Mouse (Mus musculus): ENCODE results near the gene Rbpj. TPM values are rescaled to one million over a fixed set of nuclear protein-coding genes. Genes with fewer than 3 reads are reported as not detected.
A peak's percentile ranks its signal among the peaks of the same experiment; 100 is the strongest.

The Rbpj gene
- 37.7 and 42.6 TPM in 2 replicates for total RNA-seq (2021)
- long read RNA-seq, full-length matches to known transcripts: 3 of 10 reads
- long read RNA-seq, partial matches to known transcripts: 4 of 10 reads
- long read RNA-seq, other reads (novel, unspliced or antisense): 3 of 10 reads

- DNase-seq: no peak
Measured at GRCm38 (mm10) chr5:53465883-53466282, at the start of gene Rbpj. TSS of gene Rbpj (plus strand) at chr5:53466152.

DNA sequence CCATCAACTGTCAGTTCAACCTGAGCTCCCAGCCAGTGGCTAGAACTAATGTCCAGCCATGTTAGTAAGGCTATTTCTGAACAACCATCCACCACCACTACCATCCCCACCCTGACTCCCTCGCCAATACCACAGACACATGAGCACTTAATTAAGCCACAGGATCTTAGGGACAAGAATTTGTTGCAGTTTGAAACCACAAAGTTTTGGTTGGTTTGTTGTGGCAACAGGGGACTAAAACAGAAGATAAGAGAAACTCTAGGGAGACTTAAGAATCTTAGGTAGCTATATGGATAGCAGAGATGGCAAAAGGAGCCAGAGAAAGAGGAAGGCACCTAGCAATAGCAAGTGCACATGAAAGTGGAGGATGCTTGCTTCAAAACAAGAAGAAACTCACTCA, 45.2 kb upstream of the Rbpj start:
- no peak for DNase-seq

- DNase-seq: no peak
Measured at GRCm38 (mm10) chr5:53421291-53421690, 44.7 kb upstream of the Rbpj start.

DNA sequence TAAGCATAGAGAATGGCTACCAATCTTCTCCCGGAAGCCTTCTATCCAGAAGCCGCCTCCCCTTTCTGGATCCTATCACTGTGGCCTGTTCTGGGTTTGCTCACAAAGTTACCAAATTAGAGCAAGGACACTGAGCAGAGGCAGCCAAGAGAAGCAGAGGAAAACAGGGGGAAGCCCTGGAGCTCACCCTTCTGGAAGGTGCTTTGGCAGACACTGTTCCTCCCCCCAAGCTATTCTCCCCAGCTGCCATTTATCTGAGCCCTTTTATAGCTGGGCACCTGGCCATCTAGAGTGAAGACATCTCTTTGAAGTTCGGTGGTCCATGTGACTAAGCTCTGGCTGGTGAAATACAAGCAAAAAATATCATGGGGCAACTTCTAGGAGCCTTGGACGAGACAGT, 38.5 kb upstream of the Rbpj start:
- peak; percentile 14 for DNase-seq

GRCm38 (mm10) chr5:53429683-53430477, 36.1 kb upstream of the Rbpj start:
- DNase-seq: no peak

DNA sequence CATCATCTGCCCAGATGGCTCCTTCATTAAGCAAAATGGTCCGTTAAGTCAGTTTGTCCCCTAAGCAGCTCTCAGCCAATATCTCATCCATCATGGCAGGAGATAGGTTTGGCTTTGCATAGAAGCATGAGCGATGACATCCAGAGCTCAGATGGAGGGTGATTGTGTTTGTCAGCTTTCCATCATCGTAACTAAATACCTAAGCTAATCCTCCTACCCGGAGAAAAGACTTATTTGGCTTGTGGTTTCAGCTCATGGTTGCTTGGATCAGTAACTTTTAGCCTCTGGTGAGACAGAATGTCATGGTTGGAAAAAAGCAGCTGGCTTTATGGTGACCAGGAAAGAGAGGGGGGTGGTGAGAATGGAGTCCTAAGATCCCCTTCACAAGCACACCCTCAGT, 33.5 kb upstream of the Rbpj start:
- no peak for DNase-seq

DNA sequence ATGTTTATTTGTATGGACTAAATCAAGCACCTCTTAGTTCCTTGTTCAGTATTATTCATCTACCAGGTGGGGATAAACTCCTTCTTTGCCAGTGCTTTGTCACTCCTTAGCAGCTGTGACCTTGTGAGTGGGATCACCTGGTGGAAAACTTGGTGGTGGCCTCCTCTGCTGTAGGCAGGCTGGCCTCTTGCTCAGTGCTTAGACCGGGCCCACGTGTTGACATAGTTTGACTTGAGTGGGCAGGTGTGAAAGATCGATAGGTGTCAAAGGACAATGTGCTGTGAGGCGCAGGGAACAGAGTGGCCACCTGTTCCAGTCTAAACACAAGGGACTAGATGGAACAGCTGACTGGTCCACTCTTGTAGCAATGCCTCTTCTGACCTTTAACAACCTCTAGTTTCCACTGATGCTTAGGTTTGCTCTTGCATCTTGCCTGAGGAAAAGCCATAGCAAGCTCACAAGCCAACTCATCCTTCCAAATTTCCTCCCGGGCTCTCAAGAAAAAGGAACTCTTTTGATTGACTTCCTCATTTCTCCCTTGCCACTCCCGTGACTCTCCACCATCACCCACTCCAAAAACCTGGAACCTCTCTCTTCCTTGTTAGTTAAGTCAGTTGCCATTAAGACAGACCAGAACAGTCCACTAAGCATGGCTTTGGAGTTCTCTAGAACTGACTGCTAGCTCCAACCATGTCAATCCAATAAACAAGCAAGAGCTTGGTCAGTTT, 28.9 kb upstream of the Rbpj start:
- no peak for DNase-seq

DNA sequence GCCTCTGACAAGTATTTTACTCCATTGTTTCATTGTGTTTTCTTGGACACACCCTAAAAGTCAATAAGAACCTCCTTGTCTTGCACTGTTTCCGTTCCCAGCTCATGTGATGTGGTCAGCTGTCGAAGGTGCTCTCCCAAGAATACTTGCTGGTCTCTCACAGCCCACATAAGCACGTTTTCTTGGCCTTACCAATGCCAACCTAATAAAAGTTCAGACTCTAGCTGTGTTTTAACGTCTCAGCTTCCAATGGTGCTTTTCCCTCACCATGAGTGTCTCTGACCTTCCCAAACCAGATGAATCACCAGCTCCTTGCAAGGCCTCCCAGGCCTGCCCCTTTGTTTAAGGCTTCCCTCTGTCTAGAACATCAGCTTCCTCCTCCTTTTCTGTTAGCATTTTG, 28.2 kb upstream of the Rbpj start:
- DNase-seq: no peak

DNA sequence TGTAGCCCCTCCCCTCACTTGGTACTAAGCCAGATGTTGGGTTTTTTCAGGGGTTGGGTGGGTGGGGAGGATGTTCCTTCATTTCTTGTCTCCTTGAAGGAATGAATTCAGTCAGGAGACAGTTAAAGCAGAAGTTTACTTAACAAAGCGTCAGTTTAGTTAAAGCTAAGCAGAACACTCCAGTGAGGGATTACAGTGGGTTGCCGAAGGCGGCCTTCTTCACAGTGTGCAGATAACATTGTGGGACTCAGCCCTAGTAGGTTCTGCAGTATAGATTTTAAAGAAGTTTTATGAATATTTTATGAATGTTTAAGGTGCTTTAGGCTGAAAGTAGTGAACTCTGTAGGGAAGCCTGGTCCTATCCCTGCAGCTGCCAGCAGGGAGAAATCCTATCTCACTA, 27.7 kb upstream of the Rbpj start:
- DNase-seq: no peak

DNA sequence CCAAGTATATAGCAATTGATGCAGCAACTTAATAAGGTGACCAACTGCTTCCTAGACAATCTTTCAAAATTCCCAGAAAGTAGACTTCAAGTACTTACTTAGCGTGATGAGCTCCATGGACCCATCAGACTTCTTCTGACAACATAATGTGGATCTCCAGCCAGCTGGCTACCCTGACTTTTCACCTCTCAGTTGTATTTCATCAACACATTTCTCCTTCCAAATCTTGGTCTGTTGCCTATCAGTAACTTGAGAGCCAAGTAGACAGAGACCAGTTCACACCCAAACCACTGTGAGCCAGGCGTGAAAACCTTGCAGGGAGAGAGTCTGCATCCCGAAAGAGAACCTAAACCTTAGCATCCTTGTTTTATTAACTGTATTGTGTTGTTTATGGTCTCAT, 26.3 kb upstream of the Rbpj start:
- DNase-seq: no peak

DNA sequence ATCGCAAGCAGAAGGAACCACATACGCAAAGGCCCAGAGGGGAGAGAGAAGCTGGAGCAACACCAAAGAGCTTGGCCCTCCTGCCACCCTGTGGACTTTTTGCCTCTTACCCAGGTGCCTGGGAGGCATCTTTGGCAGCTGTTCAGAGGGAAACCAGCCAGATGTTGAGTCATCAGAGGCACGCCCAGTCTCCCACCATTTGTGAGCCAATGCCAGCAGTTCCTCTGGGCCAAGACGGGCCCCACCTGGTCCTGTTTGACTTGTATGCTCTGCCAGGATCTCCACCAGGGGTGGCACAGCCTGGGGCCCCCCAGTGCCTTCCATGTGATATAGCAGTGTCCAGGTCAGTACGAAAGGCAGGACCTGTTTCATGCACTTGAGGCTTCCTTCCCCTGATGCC, 21.9 kb upstream of the Rbpj start:
- peak; percentile 73 for DNase-seq

DNA sequence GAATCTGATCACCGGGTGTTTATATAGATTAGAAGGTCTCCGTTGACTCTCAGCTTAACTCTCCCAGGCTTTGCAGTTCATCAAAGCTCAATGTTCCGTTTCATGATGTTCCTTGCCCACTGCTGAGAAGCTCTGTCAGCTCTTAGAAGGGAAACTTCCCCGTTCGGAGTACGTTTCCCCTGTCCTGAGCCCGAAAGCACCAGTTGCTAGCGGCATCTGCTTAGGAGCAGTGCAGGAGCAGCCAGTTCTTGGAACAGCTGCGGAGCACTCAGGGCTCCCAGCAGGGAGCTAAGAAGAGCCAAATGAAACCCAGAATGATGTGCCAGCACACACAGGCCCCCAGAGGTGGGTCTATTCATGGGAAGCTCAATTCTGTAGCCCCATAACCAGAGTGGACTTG, 15.0 kb upstream of the Rbpj start:
- no peak for DNase-seq

- DNase-seq: no peak
Measured at GRCm38 (mm10) chr5:53451829-53452228, 14.1 kb upstream of the Rbpj start.

DNA sequence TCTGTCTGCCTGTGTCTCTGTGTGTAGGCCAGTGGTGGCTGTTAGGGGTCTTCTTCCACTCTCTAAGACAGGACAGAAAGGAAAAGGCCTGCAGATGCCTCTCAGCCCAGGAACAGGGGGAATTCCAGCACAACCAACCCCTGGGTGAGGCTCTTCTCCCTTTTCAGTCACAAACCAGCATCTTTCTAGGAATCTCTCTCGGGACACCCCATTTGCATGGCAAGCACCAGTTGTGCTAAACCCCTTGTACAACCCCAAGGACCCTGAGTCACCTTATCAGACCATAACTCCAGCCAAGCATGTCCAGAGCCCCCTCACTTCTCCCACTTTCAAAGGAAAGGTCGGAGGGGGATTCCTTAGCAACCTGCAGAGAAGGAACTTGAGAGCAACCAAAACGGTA, 13.0 kb upstream of the Rbpj start:
- no peak for DNase-seq

GRCm38 (mm10) chr5:53454706-53455105, 11.2 kb upstream of the Rbpj start:
- DNase-seq: no peak

GRCm38 (mm10) chr5:53455459-53455858, 10.5 kb upstream of the Rbpj start:
- DNase-seq: no peak

DNA sequence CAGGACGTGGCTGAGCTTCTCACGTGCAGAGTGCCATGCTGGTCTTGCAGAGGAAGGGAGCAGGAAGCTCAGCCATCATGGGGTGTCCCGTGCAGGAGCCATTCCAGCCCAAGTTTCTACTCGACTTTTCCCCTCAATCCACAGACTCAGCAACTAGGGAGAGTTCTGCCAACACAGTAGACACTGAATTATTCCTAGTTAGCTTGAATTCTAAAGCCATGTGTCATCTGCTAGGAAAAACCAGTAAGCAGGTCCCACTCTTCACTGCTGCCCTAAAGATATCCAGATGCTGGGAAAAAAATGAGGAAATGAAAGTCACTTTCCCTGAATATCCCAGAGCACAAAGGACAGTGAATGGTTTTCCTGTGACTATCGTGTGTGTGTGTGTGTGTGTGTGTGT, 5.8 kb upstream of the Rbpj start:
- no peak for DNase-seq

- no peak for DNase-seq
Measured at GRCm38 (mm10) chr5:53463098-53464018, 2.6 kb upstream of the Rbpj start.

GRCm38 (mm10) chr5:53466422-53467333, 726 bp downstream of the Rbpj start:
- no peak for DNase-seq

DNA sequence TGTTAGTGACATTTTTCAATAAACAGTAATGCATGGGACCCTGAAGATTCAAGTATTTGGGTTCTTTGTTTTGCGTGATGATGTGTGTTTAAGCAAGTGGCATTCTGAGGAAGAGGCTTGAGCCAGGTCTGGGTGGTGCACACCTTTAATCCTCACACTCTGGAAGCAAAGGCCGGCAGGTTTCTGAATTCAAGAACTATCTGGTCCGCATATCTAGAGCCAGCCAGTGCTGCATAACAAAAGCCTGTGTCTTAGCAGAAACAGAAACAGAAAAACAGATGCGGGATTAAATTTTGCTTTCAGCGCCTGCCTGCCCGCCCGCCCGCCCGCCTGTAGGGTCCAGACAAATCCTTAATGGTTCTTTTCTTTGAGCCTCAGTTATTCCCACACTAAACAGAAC, 1.6 kb downstream of the Rbpj start:
- no peak for DNase-seq

DNA sequence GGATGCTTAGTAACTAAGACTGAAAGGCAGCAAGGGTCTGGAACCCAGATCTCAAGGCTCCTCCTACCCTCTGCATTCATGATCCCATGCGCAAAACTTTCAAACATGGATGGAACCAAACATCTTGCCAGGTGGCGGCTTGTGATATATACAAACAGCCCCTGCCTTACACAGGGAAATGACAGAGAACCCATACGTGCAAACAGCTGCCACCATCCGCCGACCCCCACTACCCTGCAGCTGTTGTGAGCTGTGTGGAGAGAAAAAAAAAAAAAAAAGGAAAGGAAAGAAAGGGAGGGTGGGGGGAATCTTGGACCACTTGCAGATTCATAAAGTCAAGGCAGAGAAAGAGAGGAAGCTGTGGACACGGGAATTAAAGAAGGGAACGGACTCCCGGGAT, 2.4 kb downstream of the Rbpj start:
- DNase-seq: no peak

Data from adrenal gland, postnatal 25 days (tissue).